ENCODE assay signal across 8 mouse cellular contexts in the genomic region with DNA sequence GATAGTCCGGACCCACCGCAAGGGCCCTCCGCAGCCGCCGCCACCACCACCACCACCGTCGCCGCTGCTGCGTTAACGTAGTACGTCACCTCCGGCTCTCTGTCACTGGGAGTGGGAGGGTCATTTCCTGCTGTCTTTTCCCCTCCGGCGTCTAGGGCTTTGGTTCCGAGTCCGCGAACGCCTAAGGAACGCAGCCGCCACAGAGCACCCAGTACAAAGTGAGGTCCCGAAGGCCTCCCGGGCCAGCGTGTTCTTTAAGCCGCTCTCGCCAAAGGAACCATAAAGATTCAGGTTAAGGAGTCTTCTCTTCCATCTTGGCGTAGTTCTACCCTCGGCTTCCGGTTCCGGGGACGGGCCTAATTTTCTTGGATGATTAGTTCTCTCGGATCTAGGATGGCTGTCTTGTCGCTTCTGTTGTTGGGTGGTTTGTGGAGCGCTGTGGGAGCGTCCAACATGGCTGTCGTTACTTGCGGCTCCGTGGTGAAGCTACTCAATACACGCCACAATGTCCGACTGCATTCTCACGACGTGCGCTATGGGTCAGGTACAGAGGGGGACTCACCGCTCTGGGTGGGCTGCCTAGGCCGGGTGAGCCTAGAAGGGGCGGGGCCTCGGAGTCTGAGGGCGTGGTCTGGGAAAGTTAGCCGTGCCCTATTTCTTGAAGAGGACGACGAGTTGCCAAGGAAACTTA. TPM values are rescaled to one million over a fixed set of nuclear protein-coding genes. Genes with fewer than 3 reads are reported as not detected.
A peak's percentile ranks its signal among the peaks of the same experiment; 100 is the strongest.
DNase-seq lines count a peak whose midpoint lies in the region; ATAC-seq and TF ChIP-seq lines count a peak whose summit lies in the region.

Gene Sdf2, plus strand, starts transcription at position 120 of the 691 bp plus-strand sequence.
Gene Supt6, minus strand, starts transcription at position 361 of the 691 bp plus-strand sequence.

- H3K27ac ChIP-seq in forebrain, embryonic 13.5 days, result peak within 1 kb of the TSS; percentile 92
- peak within 1 kb of the TSS; percentile 97 for H3K27ac ChIP-seq in liver, postnatal 0 days (ENCODE audit: low read depth)
- H3K27ac ChIP-seq in neural tube, embryonic 14.5 days (ENCODE audit: low read depth, low read length), result peak within 1 kb of the TSS; percentile 91

- no peak for TF ChIP-seq CTCF in E14TG2a.4 (conservative IDR thresholded peaks at IDR 0.05; ENCODE audit: low read length)
- TF ChIP-seq CTCF in liver, postnatal 0 days (IDR thresholded peaks at IDR 0.05; ENCODE audit: low read depth), result no peak

- DNase-seq in c-Kit-positive CD71-positive TER-119-positive erythroid progenitor cells, embryonic 14.5 days (ENCODE audit: low spot score), result peak; percentile 90
- DNase-seq in heart, postnatal 10 days, result peak; percentile 93 to 95
- DNase-seq in large intestine, adult 2 months (ENCODE audit: low read depth, low spot score), result peak; percentile 93
- DNase-seq in liver, postnatal 0 days, result peak; percentile 91
- peak; percentile 97 for DNase-seq in testis, postnatal 10 days (ENCODE audit: low spot score)

- peak; percentile 96 for ATAC-seq in forebrain, embryonic 13.5 days
- peak; percentile 92 for ATAC-seq in liver, postnatal 0 days
- ATAC-seq in neural tube, embryonic 14.5 days (ENCODE audit: low read depth), result peak; percentile 96

- peak within 1 kb of the TSS; percentile 91 for H3K4me2 ChIP-seq in forebrain, embryonic 13.5 days
- H3K4me2 ChIP-seq in liver, postnatal 0 days (ENCODE audit: low read depth, low read length), result peak within 1 kb of the TSS; percentile 75
- peak within 1 kb of the TSS; percentile 55 for H3K4me2 ChIP-seq in neural tube, embryonic 14.5 days (ENCODE audit: low read depth, low read length)

- H3K9me3 ChIP-seq in E14TG2a.4 (ENCODE audit: low read length), result no peaks in the 10 kb centered on the region
- no peaks in the 10 kb centered on the region for H3K9me3 ChIP-seq in forebrain, embryonic 13.5 days (replicated peaks)
- no peaks in the 10 kb centered on the region for H3K9me3 ChIP-seq in liver, postnatal 0 days (ENCODE audit: low read length)
- H3K9me3 ChIP-seq in neural tube, embryonic 14.5 days (ENCODE audit: control insufficient read depth, low read length), result no peaks in the 10 kb centered on the region

- peaks cover 76% of the 10 kb centered on the region for H3K4me1 ChIP-seq in E14TG2a.4 (replicated peaks; ENCODE audit: low read depth, low read length)
- peaks cover 52% of the 10 kb centered on the region for H3K4me1 ChIP-seq in forebrain, embryonic 13.5 days
- peaks cover 23% of the 10 kb centered on the region for H3K4me1 ChIP-seq in liver, postnatal 0 days (ENCODE audit: insufficient read depth)
- peaks cover 20% of the 10 kb centered on the region for H3K4me1 ChIP-seq in neural tube, embryonic 14.5 days (ENCODE audit: control insufficient read depth, insufficient read depth, low read length)

- TF ChIP-seq EP300 in liver, postnatal 0 days (IDR thresholded peaks at IDR 0.05; ENCODE audit: low read depth), result no peak

- 0% methylated on average over 50 of the region's 50 CpGs for WGBS in forebrain, embryonic 13.5 days
- under 1% methylated on average over 50 of the region's 50 CpGs for WGBS in large intestine, adult 2 months
- under 1% methylated on average over 50 of the region's 50 CpGs for WGBS in liver, postnatal 0 days (ENCODE audit: insufficient replicate concordance)
- WGBS in neural tube, embryonic 14.5 days, result under 1% methylated on average over 49 of the region's 50 CpGs

- no peaks in the 10 kb centered on the region for H3K27me3 ChIP-seq in E14TG2a.4 (ENCODE audit: insufficient read depth, low read length)
- H3K27me3 ChIP-seq in forebrain, embryonic 13.5 days, result no peaks in the 10 kb centered on the region
- no peaks in the 10 kb centered on the region for H3K27me3 ChIP-seq in liver, postnatal 0 days (ENCODE audit: insufficient read depth, low read length)
- H3K27me3 ChIP-seq in neural tube, embryonic 14.5 days (ENCODE audit: control insufficient read depth, insufficient read depth, low read length), result no peaks in the 10 kb centered on the region

- intact Hi-C loops in heart, postnatal 10 days (cut with DNase I), result no loop called here

- H3K9ac ChIP-seq in forebrain, embryonic 13.5 days, result peak within 1 kb of the TSS; percentile 93
- peak within 1 kb of the TSS; percentile 91 for H3K9ac ChIP-seq in liver, postnatal 0 days (replicated peaks)
- peak within 1 kb of the TSS; percentile 90 for H3K9ac ChIP-seq in neural tube, embryonic 14.5 days (replicated peaks; ENCODE audit: low read depth, low read length)

- H3K4me3 ChIP-seq in E14TG2a.4 (replicated peaks; ENCODE audit: low read length), result peak within 1 kb of the TSS; percentile 99
- peak within 1 kb of the TSS; percentile 99 for H3K4me3 ChIP-seq in forebrain, embryonic 13.5 days
- H3K4me3 ChIP-seq in liver, postnatal 0 days (ENCODE audit: low read depth, low read length), result peak within 1 kb of the TSS; percentile 93
- peak within 1 kb of the TSS; percentile 98 for H3K4me3 ChIP-seq in neural tube, embryonic 14.5 days (ENCODE audit: low read depth, low read length)

- H3K36me3 ChIP-seq in E14TG2a.4 (ENCODE audit: insufficient read depth, low read length), result peaks cover 36% of the 10 kb centered on the region
- peaks cover 9% of the 10 kb centered on the region for H3K36me3 ChIP-seq in forebrain, embryonic 13.5 days (ENCODE audit: poor library complexity, severe bottlenecking)
- peaks cover under 1% of the 10 kb centered on the region for H3K36me3 ChIP-seq in liver, postnatal 0 days (replicated peaks; ENCODE audit: insufficient read depth, low read length)
- 0 out of 2 replicates have a peak, but pooled peaks cover under 1% of the 10 kb centered on the region for H3K36me3 ChIP-seq in neural tube, embryonic 14.5 days (ENCODE audit: control insufficient read depth, insufficient read depth, low read length)

RNA-seq across cellular contexts. Expression of gene Sdf2, which starts in this region (rescaled TPM):
- 62.7 and 64.1 TPM in 2 replicates for polyA plus RNA-seq in forebrain, embryonic 13.5 days (2015; fragmentation: Nextera tagmentation; extraction: Ambion mirVana)
- 10 to 100 TPM; 46.4 to 50.6 TPM for total RNA-seq in heart, postnatal 10 days (2021)
- 94.8 and 111 TPM in 2 replicates for polyA plus RNA-seq in large intestine, adult 2 months (2012; rRNA removed)
- 35.3 and 35.8 TPM in 2 replicates for polyA plus RNA-seq in liver, postnatal 0 days (2015; fragmentation: Nextera tagmentation; extraction: Ambion mirVana)
- polyA plus RNA-seq in neural tube, embryonic 14.5 days (2014; fragmentation: Nextera tagmentation; extraction: Ambion mirVana), result 98.1 and 107 TPM in 2 replicates

RNA-seq across cellular contexts. Expression of gene Supt6, which starts in this region (rescaled TPM):
- 24.9 and 29.4 TPM in 2 replicates for polyA plus RNA-seq in forebrain, embryonic 13.5 days (2015; fragmentation: Nextera tagmentation; extraction: Ambion mirVana)
- 10 to 100 TPM; 33.7 to 36.6 TPM for total RNA-seq in heart, postnatal 10 days (2021)
- polyA plus RNA-seq in large intestine, adult 2 months (2012; rRNA removed), result 17.4 and 19.8 TPM in 2 replicates
- polyA plus RNA-seq in liver, postnatal 0 days (2015; fragmentation: Nextera tagmentation; extraction: Ambion mirVana), result 4.7 and 5.5 TPM in 2 replicates
- 22.3 and 32.0 TPM in 2 replicates for polyA plus RNA-seq in neural tube, embryonic 14.5 days (2014; fragmentation: Nextera tagmentation; extraction: Ambion mirVana)

Comparison
In these comparisons a context has a peak if more than half of its experiments do, and no peak if none do; other contexts are left out.
1. Peak in every context shown above with its lines: DNase-seq, ATAC-seq, H3K4me3 ChIP-seq and H3K27ac ChIP-seq.